Mouse (Mus musculus): Measurements from ENCODE around the gene Ubqln4.
A peak's percentile ranks its signal among the peaks of the same experiment; 100 is the strongest.

The Ubqln4 gene

GRCm38 (mm10) chr3:88553525-88553879, at the start of gene Ubqln4:
Gene Ubqln4, plus strand, starts transcription at chr3:88553758.
- DNase-seq (ENCODE audit: low read depth), result peak; percentile 91

GRCm38 (mm10) chr3:88503881-88504746, 49.4 kb upstream of the Ubqln4 start:
- no peak for DNase-seq (ENCODE audit: low read depth)

- no peak for DNase-seq (ENCODE audit: low read depth)
Observed at GRCm38 (mm10) chr3:88505081-88505480, 48.5 kb upstream of the Ubqln4 start.

- no peak for DNase-seq (ENCODE audit: low read depth)
Observed at GRCm38 (mm10) chr3:88505765-88506164, 47.8 kb upstream of the Ubqln4 start.

GRCm38 (mm10) chr3:88509250-88509649, 44.3 kb upstream of the Ubqln4 start:
- DNase-seq (ENCODE audit: low read depth), result no peak

GRCm38 (mm10) chr3:88509692-88510420, 43.7 kb upstream of the Ubqln4 start, which contains the start of gene Lmna:
Gene Lmna, minus strand, starts transcription at chr3:88509956.
- DNase-seq (ENCODE audit: low read depth), result peak; percentile 99

- peak; percentile 82 for DNase-seq (ENCODE audit: low read depth)
Observed at GRCm38 (mm10) chr3:88510421-88511289, 42.9 kb upstream of the Ubqln4 start.

GRCm38 (mm10) chr3:88511559-88511958, 42.0 kb upstream of the Ubqln4 start:
- peak; percentile 77 for DNase-seq (ENCODE audit: low read depth)

- peak; percentile 87 for DNase-seq (ENCODE audit: low read depth)
Observed at GRCm38 (mm10) chr3:88512141-88512895, 41.2 kb upstream of the Ubqln4 start.

- DNase-seq (ENCODE audit: low read depth), result peak; percentile 70
Observed at GRCm38 (mm10) chr3:88512896-88513545, 40.5 kb upstream of the Ubqln4 start.

- DNase-seq (ENCODE audit: low read depth), result peak; percentile 91
Observed at GRCm38 (mm10) chr3:88513546-88514115, 39.9 kb upstream of the Ubqln4 start.

- DNase-seq (ENCODE audit: low read depth), result peak; percentile 72
Observed at GRCm38 (mm10) chr3:88514231-88515094, 39.1 kb upstream of the Ubqln4 start.

- no peak for DNase-seq (ENCODE audit: low read depth)
Observed at GRCm38 (mm10) chr3:88515095-88515386, 38.5 kb upstream of the Ubqln4 start.

GRCm38 (mm10) chr3:88516407-88516806, 37.2 kb upstream of the Ubqln4 start:
- no peak for DNase-seq (ENCODE audit: low read depth)

GRCm38 (mm10) chr3:88518411-88518810, 35.1 kb upstream of the Ubqln4 start:
- DNase-seq (ENCODE audit: low read depth), result peak; percentile 26

- peak; percentile 78 for DNase-seq (ENCODE audit: low read depth)
Observed at GRCm38 (mm10) chr3:88520078-88520477, 33.5 kb upstream of the Ubqln4 start.

GRCm38 (mm10) chr3:88521156-88521555, 32.4 kb upstream of the Ubqln4 start:
- DNase-seq (ENCODE audit: low read depth), result no peak

GRCm38 (mm10) chr3:88521803-88522331, 31.7 kb upstream of the Ubqln4 start:
- DNase-seq (ENCODE audit: low read depth), result peak; percentile 98

GRCm38 (mm10) chr3:88523027-88523426, 30.5 kb upstream of the Ubqln4 start:
- DNase-seq (ENCODE audit: low read depth), result peak; percentile 28

Measured in induced T-regulatory cell, adult 2 months (primary cell).